Mouse (Mus musculus) gonadal fat pad, adult 2 months (tissue): ENCODE results near the gene Mob3c. TPM values are rescaled to one million over a fixed set of nuclear protein-coding genes. Genes with fewer than 3 reads are reported as not detected.

Experiments
- DNase-seq: peaks from one replicate; pipeline ENCODE4 v3.0.0-alpha.2; 2012; ENCODE audit warnings: low read depth
- polyA plus RNA-seq: library from polyadenylated mRNA; depleted of rRNA; stranded (reverse); fragments of >200 nt; gene quantifications from 2 replicates; pipeline ENCODE4 v1.2.3, GENCODE M21; 2012; rRNA removed

Gene Mob3c
- polyA plus RNA-seq: 21.6 and 25.4 TPM in 2 replicates

- no peak for DNase-seq
Observed at GRCm38 (mm10) chr4:115827888-115828571, at the start of gene Mob3c. Gene Mob3c, plus strand, starts transcription at chr4:115828092.

GRCm38 (mm10) chr4:115780269-115780668 is 47.6 kb upstream of the Mob3c start:
- no peak for DNase-seq

GRCm38 (mm10) chr4:115780918-115781317 is 47.0 kb upstream of the Mob3c start, which contains the start of gene Tex38:
Gene Tex38, minus strand, starts transcription at chr4:115781018.
- no peak for DNase-seq

DNA sequence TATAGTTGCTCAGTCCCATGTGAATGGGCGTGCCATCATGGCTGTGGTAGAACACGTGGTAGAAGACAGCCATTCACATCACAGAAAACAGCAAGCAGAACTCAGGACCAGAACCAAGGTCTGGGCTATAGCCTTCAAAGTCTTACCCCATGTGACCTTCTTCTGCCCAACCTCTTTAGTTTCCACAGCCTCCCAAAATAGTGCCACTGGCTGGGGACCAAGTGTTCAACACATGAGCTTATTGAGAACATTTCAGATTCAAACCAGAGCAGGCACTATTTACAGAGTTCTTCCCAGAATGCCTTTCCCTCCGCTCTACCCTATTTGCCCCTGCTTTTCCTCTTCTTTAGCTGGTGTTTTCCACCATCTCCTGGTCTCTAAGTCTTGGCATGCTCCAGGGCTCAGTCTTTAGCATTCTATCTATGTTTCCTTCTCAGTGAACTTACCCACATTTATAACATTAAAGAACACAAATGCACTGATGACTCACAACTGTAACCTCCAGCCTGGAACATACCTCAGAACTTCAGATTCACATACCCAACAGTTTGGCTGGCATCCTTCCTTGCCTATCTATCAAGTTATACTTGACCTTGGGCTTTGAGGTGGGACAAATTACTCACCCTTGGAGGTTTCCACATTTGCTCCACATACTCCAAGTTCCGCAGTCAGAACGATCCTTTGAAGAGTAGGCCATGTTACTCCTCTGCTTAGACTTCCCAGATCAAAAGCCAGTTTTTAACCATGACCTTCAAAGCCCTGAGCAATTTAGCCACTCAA is 45.7 kb upstream of the Mob3c start:
- DNase-seq: no peak

- DNase-seq: no peak
Observed at GRCm38 (mm10) chr4:115784769-115785510, 43.0 kb upstream of the Mob3c start, which contains the start of gene Atpaf1. Gene Atpaf1, plus strand, starts transcription at chr4:115784812.

DNA sequence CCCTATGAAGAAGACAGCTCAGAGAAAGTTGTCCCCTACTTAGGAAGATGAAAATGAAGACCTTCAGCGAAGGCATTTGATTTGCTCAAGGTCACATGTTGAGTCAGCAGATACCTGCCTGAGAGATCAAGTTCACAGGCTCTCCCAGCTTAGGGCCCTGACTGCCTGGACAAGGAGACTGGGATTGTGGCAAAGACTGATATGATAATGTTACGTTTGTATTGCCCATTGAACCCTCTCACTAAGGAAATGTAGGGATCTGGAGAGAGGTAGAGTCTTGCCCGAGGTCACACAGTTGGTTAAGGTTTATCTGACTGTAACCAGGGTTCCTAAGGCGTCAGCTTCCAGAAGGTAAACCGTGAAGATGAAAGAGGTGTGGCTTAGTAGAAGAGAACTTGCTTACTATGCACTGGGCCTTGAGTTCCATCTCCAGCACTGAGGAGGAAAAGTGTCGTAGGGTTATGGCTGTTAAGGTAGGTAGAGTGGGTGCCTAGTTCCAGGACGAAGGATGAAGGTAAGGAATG is 42.3 kb upstream of the Mob3c start:
- DNase-seq: no peak

DNA sequence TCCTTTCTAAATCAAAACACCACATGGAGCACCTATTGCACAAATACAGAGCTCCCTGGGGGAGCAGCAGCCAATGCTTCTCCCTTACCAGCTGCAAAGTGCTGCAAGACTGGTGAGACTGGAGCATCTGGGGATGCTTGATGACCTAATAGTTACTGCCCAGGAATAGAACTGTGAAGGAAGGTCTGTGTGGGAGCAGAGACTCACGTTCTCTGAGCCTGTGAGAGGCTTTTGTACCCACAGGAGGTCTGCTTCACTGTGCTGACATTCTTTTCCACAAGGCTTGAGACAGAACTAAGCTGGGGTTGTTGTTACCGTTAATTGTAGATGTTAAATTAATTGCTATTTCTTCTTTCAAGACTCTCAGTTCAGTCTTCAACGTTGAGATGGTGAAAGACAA is 37.0 kb upstream of the Mob3c start:
- no peak for DNase-seq

DNA sequence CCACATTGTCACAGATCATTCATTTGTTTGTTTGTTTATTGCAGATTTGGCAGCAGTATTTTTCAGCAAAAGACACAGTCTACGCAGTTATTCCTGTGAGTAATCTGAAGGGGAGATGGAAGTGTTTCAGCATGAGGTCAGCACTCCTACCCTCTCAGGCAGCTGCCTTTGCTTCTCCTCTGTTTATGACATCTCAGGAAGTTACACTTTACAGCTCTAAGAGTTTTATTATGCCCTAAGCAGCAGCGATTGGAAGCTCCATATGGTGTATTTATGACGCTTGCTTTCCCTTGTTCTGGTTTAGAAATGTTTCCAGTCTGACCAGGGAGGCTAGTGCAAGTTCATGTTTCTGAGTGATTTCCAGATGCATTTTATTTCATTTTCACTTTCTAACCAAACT is 32.5 kb upstream of the Mob3c start:
- no peak for DNase-seq

GRCm38 (mm10) chr4:115799981-115800380 is 27.9 kb upstream of the Mob3c start:
- DNase-seq: no peak

DNA sequence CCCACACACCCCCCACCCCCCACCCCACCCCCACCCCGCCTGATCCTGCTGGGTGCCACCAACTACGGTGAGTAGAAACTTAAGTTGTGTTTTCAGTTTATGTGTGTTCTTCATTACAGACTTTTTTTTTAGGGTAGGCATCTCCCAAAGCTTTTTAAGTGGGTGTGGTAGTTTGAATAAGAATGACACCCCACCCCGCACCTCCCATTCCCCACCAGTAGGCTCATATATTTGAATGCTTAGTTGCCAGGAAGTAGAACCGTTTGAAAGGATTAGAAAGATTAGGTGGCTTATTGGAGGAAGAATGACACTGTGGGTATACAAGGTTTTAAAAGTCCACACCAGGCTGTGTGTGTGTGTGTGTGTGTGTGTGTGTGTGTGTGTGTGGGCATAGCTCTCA is 15.6 kb upstream of the Mob3c start:
- no peak for DNase-seq

GRCm38 (mm10) chr4:115815606-115816005 is 12.3 kb upstream of the Mob3c start:
- DNase-seq: no peak

DNA sequence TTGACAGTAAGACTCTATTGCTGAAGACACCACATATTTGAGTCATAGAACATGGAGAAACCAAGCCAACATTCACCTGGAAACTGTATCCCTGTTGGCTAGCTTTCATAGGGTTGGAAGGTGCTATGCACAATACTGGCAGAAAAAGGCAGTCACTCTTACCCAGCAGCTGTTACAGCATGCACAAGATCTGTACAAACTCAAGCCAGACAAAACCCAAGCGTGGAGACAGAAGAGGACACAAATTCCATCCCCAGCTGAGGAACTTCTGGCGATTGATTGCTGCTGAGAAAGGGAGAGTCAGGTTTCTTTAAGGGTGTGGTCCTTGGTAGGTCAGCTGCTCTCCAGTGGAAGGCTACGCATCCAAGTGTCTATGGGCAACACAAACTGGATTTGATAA is 7.7 kb upstream of the Mob3c start:
- DNase-seq: no peak

GRCm38 (mm10) chr4:115820944-115821343 is 6.9 kb upstream of the Mob3c start:
- no peak for DNase-seq

- DNase-seq: no peak
Observed at GRCm38 (mm10) chr4:115821431-115821830, 6.5 kb upstream of the Mob3c start.

DNA sequence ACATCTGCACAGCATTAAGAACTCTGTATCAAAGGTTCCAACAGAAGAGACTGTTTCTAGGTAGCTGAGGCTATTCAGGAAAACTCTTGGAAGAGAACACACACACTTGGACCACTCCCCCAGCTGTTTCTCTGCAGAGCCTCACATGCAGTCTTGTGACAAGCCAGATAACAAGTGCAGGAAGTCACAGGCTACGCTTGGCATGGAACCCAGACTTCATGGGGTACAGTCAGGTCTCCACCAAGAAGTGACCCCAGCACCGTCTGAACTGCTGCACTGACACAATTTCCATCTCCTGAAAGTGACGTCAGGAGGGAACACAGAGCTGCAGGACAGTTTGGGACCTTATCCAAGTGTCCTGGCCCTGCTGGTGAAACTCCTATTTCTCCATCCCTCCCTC is 6.0 kb upstream of the Mob3c start:
- DNase-seq: no peak

GRCm38 (mm10) chr4:115824178-115824577 is 3.7 kb upstream of the Mob3c start:
- no peak for DNase-seq

DNA sequence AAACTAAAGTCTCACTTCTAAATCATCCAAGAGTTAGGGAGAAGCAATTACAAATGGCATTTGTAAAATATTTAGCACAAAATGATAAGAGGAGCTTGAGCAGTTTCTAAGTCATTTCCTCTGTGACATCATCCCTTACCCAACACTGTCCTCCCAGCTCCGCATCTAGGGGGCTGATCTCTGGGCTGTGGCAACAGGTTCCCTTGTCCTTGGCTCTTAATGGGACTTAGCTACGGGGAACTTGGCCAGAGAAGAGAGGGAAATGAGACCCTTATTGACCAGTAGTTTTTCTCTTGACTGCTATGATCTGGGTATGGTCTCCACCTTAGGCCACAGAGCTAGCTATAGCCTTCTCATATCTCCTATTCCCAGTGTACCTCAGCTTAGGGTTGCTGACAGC is 2.6 kb upstream of the Mob3c start:
- no peak for DNase-seq

GRCm38 (mm10) chr4:115827066-115827465 is 826 bp upstream of the Mob3c start:
- no peak for DNase-seq

- DNase-seq: no peak
Observed at GRCm38 (mm10) chr4:115827535-115827887, 381 bp upstream of the Mob3c start.

DNA sequence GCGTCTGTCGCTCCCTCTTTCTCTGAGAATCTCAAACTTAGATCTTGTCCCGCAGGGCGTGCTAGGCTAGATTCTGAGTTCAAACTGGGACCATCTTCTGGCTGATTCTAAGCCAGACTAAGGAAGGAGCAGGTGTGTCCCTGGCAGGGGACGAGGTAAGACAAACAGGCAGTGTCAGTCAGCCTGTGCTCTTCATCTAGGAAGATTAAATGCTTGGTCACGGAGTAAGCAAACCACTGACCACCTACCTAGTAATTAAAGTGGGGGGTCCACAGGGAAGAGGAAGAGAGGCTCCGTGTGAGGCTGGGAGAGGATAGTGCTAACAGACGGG is 645 bp downstream of the Mob3c start:
- no peak for DNase-seq

DNA sequence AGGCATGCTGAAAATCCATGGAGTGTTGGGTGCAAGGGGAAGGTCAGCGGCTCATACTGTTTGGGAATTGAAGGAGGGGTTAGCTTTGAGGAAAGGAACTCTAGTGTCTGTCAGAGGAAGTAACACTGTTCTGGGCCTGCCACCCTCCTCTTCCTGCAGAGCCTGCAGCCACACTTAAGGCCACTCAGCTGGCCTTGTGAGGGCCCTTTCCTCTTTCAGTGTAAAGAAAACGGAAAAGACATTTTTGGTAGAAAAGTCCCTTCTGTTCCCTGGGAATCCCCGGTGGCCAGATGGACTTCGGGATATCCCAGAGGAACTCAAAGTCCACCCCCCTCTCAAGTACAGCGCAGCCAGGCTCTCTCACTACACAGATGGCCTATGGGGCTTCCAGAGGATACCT is 2.6 kb downstream of the Mob3c start:
- DNase-seq: no peak

GRCm38 (mm10) chr4:115831221-115831620 is 3.3 kb downstream of the Mob3c start:
- no peak for DNase-seq

- no peak for DNase-seq
Observed at GRCm38 (mm10) chr4:115832040-115832439, 4.1 kb downstream of the Mob3c start.
